Mouse (Mus musculus) limb, embryonic 13.5 days (tissue): Measurements from ENCODE around the gene Dot1l. TPM values are rescaled to one million over a fixed set of nuclear protein-coding genes. Genes with fewer than 3 reads are reported as not detected.
A peak's percentile ranks its signal among the peaks of the same experiment; 100 is the strongest.

Source experiments
- ATAC-seq: fragments of 200-750 bp; cut with Nextera tagmentation; 2 replicates; pipeline ENCODE4 v1.8.0; 2017; ENCODE audit warnings: low read depth, moderate number of reproducible peaks, moderate TSS enrichment; ENCODE audit not compliant: low FRiP score
- H3K27ac ChIP-seq: fragments of 300-500 bp; sonication (generic); 2 replicates; pipeline ENCODE4 v1.5.1; 2015; ENCODE audit warnings: inconsistent platforms, mild to moderate bottlenecking, moderate library complexity
- H3K27me3 ChIP-seq: fragments of 300-500 bp; sonication (generic); 2 replicates; pipeline ENCODE4 v1.6.1; 2015; ENCODE audit warnings: mild to moderate bottlenecking, inconsistent platforms
- H3K36me3 ChIP-seq: fragments of 300-500 bp; sonication (generic); 2 replicates; pipeline ENCODE4 v1.6.1; 2015; ENCODE audit warnings: inconsistent platforms, mild to moderate bottlenecking, moderate library complexity
- H3K4me1 ChIP-seq: fragments of 300-500 bp; sonication (generic); 2 replicates; pipeline ENCODE4 v1.6.1; 2015; ENCODE audit warnings: inconsistent platforms
- H3K4me2 ChIP-seq: fragments of 300-500 bp; sonication (generic); replicated peaks from 2 replicates; pipeline ENCODE4 v1.6.1; 2015; ENCODE audit warnings: inconsistent platforms, mild to moderate bottlenecking, moderate library complexity
- H3K4me3 ChIP-seq: fragments of 300-500 bp; sonication (generic); 2 replicates; pipeline ENCODE4 v1.5.1; 2015; ENCODE audit warnings: moderate library complexity, mild to moderate bottlenecking, inconsistent platforms
- H3K9ac ChIP-seq: fragments of 300-500 bp; sonication (generic); 2 replicates; pipeline ENCODE4 v1.6.1; 2015; ENCODE audit warnings: mild to moderate bottlenecking, inconsistent platforms
- H3K9me3 ChIP-seq: fragments of 300-500 bp; sonication (generic); 2 replicates; pipeline ENCODE4 v1.6.1; 2016; ENCODE audit warnings: inconsistent platforms
- WGBS: fragments of 180-500 bp; shearing (Covaris S2); methylation state at CpG from one replicate; pipeline ENCODE4 v1.1.7; 2015; 5-methylcytosine and 5-hydroxymethylcytosine counted together
- polyA plus RNA-seq: library from polyadenylated mRNA; unstranded; fragments of >200 nt; fragmentation: Nextera tagmentation; extraction: Ambion mirVana; gene quantifications from 2 replicates; pipeline ENCODE4 v1.2.1, GENCODE M21; 2015

Dot1l gene
- polyA plus RNA-seq, 1 experiment from 2014 or later: 19.2 TPM

DNA sequence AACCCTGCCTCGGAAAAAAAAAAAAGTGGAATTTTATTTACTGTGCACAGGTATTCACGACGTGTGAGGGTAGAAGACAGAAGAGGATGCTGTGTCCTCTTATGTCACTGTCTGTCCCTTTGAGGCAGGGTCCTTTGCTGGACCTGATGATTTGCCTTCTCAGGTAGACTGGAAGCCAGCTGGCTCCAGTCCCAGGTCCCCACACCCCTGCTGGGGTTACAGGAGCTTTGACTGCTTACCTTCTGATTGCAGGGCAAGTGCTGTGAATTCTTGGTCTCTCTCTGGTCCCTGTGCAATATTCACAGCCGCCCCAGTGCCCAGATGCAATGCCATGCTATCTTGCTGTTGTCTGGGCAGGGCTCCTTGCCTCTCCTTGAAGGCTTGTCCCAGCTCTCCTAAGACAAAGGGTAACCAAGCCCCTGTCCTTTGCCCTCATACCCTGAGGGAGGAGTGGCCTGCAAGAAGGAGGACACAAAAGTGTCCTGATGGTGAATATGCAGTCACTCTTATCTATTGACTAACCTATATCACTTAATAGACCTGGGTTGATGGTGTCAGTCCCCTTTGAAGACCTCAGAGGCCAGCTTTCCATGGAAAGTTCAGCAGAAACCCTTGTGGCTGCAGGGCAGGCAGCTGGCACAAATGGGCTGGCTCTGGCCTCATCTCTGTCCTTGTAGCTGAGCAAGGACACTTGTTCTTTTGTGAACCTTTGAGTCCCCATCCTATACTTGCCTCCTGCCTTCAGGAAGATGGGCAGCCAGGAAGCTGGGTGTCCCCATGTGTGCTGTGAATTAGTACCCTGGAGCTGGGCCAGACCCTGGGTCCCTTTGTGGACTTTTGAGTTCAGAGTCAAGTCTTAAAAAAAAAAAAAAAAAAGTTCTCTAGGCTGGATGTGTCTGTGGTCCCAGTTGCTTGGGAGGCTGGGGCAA lies 5.9 kb downstream of the Dot1l start:
- H3K4me1 ChIP-seq: peaks cover 41% of the 10 kb centered on the region
- H3K27me3 ChIP-seq: no peaks in the 10 kb centered on the region
- no peak overlapping the region for H3K4me3 ChIP-seq
- H3K4me2 ChIP-seq: no peak overlapping the region
- no peak overlapping the region for H3K27ac ChIP-seq
- WGBS: 82% methylated on average over 4 of the region's 4 CpGs
- H3K9me3 ChIP-seq: no peaks in the 10 kb centered on the region
- peaks cover 20% of the 10 kb centered on the region for H3K36me3 ChIP-seq
- H3K9ac ChIP-seq: no peak overlapping the region; the same call in 1 of the 2 replicates
- no peak for ATAC-seq

- no peak for ATAC-seq
- Histone ChIP-seq H3K27ac (no peak overlapping the region), H3K9me3 (no peaks in the 10 kb centered on the region), H3K27me3 (no peaks in the 10 kb centered on the region), H3K9ac (no peak overlapping the region), H3K36me3 (peaks cover 30% of the 10 kb centered on the region), H3K4me3 (no peak overlapping the region), H3K4me1 (peaks cover 31% of the 10 kb centered on the region), H3K4me2 (no peak overlapping the region)
- WGBS: 79% methylated on average over 3 of the region's 3 CpGs
These were observed 6.8 kb downstream of the Dot1l start for GRCm38 (mm10) chr10:80761821-80762220.

- H3K4me2 ChIP-seq: no peak overlapping the region
- H3K9ac ChIP-seq: no peak overlapping the region
- H3K27me3 ChIP-seq: no peaks in the 10 kb centered on the region
- no peaks in the 10 kb centered on the region for H3K9me3 ChIP-seq
- no peak overlapping the region for H3K4me3 ChIP-seq
- ATAC-seq: no peak
- 87% methylated on average over 2 of the region's 2 CpGs for WGBS
- peaks cover 15% of the 10 kb centered on the region for H3K4me1 ChIP-seq
- H3K36me3 ChIP-seq: peaks cover 46% of the 10 kb centered on the region
- no peak overlapping the region for H3K27ac ChIP-seq
These were observed 8.5 kb downstream of the Dot1l start for GRCm38 (mm10) chr10:80763502-80763901.

DNA sequence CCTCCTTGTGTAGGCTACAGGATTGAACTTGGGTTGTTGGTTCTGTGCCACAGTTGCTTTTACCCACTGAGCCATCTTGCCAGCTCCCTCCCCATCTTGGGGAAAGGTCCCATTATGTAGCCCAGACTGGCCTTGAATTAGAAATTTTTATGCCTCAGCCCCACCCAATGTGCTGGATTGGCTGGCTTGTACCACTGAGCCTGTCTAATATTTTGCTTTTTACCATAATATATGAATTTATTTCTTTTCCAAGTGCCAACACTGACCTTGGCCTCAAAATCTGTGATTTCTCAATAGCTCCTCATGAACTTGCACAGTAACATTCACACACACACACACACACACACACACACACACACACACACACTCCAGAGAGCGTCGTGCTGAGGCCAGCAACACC lies 10.7 kb downstream of the Dot1l start:
- H3K9me3 ChIP-seq: no peaks in the 10 kb centered on the region
- no peak overlapping the region for H3K4me2 ChIP-seq
- H3K27ac ChIP-seq: no peak overlapping the region
- no peak overlapping the region for H3K4me3 ChIP-seq
- no peak overlapping the region for H3K9ac ChIP-seq
- 70% methylated on average over 2 of the region's 2 CpGs for WGBS
- peaks cover 11% of the 10 kb centered on the region for H3K4me1 ChIP-seq
- ATAC-seq: no peak
- H3K36me3 ChIP-seq: peaks cover 66% of the 10 kb centered on the region
- H3K27me3 ChIP-seq: no peaks in the 10 kb centered on the region

- H3K4me1 ChIP-seq: peaks cover 6% of the 10 kb centered on the region
- H3K36me3 ChIP-seq: peaks cover 72% of the 10 kb centered on the region
- ATAC-seq: no peak
- WGBS: 80% methylated on average over 10 of the region's 10 CpGs
- no peaks in the 10 kb centered on the region for H3K27me3 ChIP-seq
- H3K9ac ChIP-seq: no peak overlapping the region
- H3K4me2 ChIP-seq: no peak overlapping the region
- H3K9me3 ChIP-seq: no peaks in the 10 kb centered on the region
- no peak overlapping the region for H3K27ac ChIP-seq
- no peak overlapping the region for H3K4me3 ChIP-seq
These were observed 11.3 kb downstream of the Dot1l start for GRCm38 (mm10) chr10:80766161-80766815.

GRCm38 (mm10) chr10:80768365-80768764 lies 13.4 kb downstream of the Dot1l start:
- Histone ChIP-seq H3K36me3 (peaks cover 89% of the 10 kb centered on the region), H3K4me3 (no peak overlapping the region), H3K9me3 (no peaks in the 10 kb centered on the region), H3K4me1 (no peaks in the 10 kb centered on the region), H3K4me2 (no peak overlapping the region), H3K27me3 (no peaks in the 10 kb centered on the region), H3K27ac (no peak overlapping the region), H3K9ac (no peak overlapping the region)
- ATAC-seq: no peak
- 85% methylated on average over 6 of the region's 6 CpGs for WGBS

GRCm38 (mm10) chr10:80773816-80774215 lies 18.8 kb downstream of the Dot1l start:
- Histone ChIP-seq H3K27me3 (no peaks in the 10 kb centered on the region), H3K4me3 (no peak overlapping the region), H3K9ac (peak overlapping the region; percentile 43), H3K4me1 (peaks cover 13% of the 10 kb centered on the region), H3K27ac (peak overlapping the region; percentile 67), H3K9me3 (no peaks in the 10 kb centered on the region), H3K36me3 (peaks cover 98% of the 10 kb centered on the region), H3K4me2 (no peak overlapping the region)
- ATAC-seq: no peak
- WGBS: 87% methylated on average over 5 of the region's 5 CpGs

- 28% methylated on average over 2 of the region's 2 CpGs for WGBS
- no peak overlapping the region; the same call in 1 of the 2 replicates for H3K9ac ChIP-seq
- H3K9me3 ChIP-seq: no peaks in the 10 kb centered on the region
- no peaks in the 10 kb centered on the region for H3K27me3 ChIP-seq
- H3K4me1 ChIP-seq: peaks cover 13% of the 10 kb centered on the region
- no peak overlapping the region for H3K4me2 ChIP-seq
- peak; percentile 68; the same call in 1 of the 2 replicates for ATAC-seq
- peak overlapping the region; percentile 67; the same call in 1 of the 2 replicates for H3K27ac ChIP-seq
- peaks cover 100% of the 10 kb centered on the region for H3K36me3 ChIP-seq
- no peak overlapping the region for H3K4me3 ChIP-seq
These were observed 19.5 kb downstream of the Dot1l start for GRCm38 (mm10) chr10:80774549-80774948.

DNA sequence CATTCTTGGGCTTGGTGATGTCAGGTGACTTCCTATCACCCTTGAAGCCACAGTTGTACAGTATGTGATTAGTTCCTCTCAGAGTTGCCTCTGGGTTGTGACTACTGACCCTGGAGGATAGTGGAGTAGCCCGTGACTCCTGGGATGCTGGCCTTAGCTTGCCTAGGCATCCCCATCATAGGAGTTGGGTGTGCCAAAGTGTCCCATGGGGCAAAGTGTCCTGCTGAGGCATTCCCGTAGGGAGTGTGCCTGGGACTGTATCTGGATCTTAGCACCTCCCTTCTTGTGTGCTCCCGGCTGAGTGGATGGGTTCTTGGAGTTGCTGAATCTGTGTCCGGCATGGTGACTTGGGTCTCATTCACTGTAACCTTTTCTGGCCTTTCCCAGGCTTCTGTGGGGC lies 20.0 kb downstream of the Dot1l start:
- 89% methylated on average over 4 of the region's 4 CpGs for WGBS
- Histone ChIP-seq H3K27ac (no peak overlapping the region), H3K36me3 (peaks cover 100% of the 10 kb centered on the region), H3K9me3 (no peaks in the 10 kb centered on the region), H3K27me3 (no peaks in the 10 kb centered on the region), H3K4me3 (no peak overlapping the region), H3K4me2 (no peak overlapping the region), H3K9ac (0 out of 2 replicates have a peak overlapping the region, but pooled peaks have one; percentile 31), H3K4me1 (peaks cover 13% of the 10 kb centered on the region)
- ATAC-seq: no peak

DNA sequence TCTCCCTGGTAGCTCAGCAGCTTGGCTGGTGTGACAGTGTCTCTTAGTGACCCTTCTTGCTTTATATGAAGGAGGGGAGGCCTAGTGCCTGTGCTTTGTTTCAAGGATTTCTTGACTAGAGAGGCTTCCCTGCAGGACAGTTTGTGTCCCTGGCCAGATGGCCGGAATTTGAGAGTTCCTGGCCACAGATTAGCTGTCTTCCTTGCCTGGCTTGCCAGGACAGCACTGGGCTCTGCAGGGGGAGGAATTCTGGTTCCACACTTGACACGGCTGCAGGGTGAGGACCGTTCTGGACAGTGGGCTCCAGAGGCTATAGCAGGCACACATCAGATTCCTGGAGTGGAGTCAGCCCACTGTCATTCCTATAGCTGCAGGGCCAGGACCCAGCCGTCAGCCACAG lies 20.7 kb downstream of the Dot1l start:
- ATAC-seq: no peak
- no peaks in the 10 kb centered on the region for H3K9me3 ChIP-seq
- H3K27ac ChIP-seq: no peak overlapping the region
- H3K36me3 ChIP-seq: peaks cover 100% of the 10 kb centered on the region
- H3K9ac ChIP-seq: peak overlapping the region; percentile 35; the same call in 1 of the 2 replicates
- no peak overlapping the region for H3K4me3 ChIP-seq
- H3K4me2 ChIP-seq: no peak overlapping the region
- H3K27me3 ChIP-seq: no peaks in the 10 kb centered on the region
- 86% methylated on average over 4 of the region's 4 CpGs for WGBS
- H3K4me1 ChIP-seq: peaks cover 13% of the 10 kb centered on the region

DNA sequence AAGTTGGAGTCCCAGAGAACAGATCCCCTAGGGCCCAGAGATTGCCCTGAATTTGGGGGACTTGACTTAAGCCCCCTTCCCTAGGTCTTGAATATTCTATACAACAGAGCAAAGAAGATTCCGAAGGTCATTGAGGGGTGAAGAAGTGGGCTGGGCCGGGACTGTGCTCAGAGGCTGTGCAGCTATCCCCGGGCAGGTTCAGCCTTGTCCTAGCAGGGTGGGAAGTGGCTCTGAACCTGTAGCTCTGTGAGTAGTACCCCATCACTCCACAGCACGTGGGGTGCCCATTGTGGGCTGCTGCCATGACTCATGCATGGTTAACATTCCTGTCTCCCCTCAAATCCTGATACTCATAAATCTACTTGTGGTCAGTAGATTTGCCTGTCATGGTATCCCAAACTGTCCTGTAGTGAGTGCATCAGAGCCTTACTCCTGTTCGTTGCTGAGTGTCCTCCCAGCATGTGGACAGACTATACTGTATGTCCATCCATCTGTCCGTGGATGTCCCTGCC lies 21.4 kb downstream of the Dot1l start:
- WGBS: 88% methylated on average over 6 of the region's 6 CpGs
- 0 out of 2 replicates have a peak overlapping the region, but pooled peaks have one; percentile 35 for H3K9ac ChIP-seq

DNA sequence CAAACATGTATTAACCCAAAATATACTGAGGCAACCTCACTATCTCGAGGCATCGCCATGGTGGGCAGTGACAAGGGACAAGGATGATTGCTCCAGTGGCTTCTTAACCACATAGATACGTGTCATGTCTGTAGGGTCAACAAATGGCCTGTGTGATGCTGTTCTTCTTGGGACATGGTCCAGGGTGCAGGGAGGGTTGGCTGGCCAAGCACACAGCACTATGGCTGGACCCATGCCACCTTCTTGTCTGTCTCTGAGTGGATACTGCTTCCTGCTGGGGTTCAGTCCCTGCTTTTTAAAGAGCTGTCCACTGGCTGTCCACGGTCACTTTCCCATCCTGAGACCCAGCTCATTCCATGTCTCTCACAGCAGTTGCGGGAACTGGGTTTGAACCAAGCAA lies 22.1 kb downstream of the Dot1l start:
- H3K9me3 ChIP-seq: no peaks in the 10 kb centered on the region
- H3K27ac ChIP-seq: no peak overlapping the region
- WGBS: 90% methylated on average over 5 of the region's 5 CpGs
- H3K4me1 ChIP-seq: peaks cover 13% of the 10 kb centered on the region
- ATAC-seq: no peak
- no peaks in the 10 kb centered on the region for H3K27me3 ChIP-seq
- H3K4me2 ChIP-seq: no peak overlapping the region
- no peak overlapping the region for H3K4me3 ChIP-seq
- H3K36me3 ChIP-seq: peaks cover 100% of the 10 kb centered on the region
- H3K9ac ChIP-seq: no peak overlapping the region

More for the DNA sequence above, 21.4 kb downstream of the Dot1l start:
- peaks cover 13% of the 10 kb centered on the region for H3K4me1 ChIP-seq
- ATAC-seq: no peak
- no peak overlapping the region for H3K27ac ChIP-seq
- no peak overlapping the region for H3K4me2 ChIP-seq
- H3K27me3 ChIP-seq: no peaks in the 10 kb centered on the region
- no peaks in the 10 kb centered on the region for H3K9me3 ChIP-seq
- H3K36me3 ChIP-seq: peaks cover 100% of the 10 kb centered on the region
- H3K4me3 ChIP-seq: no peak overlapping the region
